Mouse (Mus musculus) thymus, adult 2 months (tissue): ENCODE measurements around the gene BC005561.

ENCODE experiments used
- CTCF ChIP-seq: fragments of 200-500 bp; IDR thresholded peaks from 2 replicates; pipeline ENCODE4 v1.5.1; 2012; ENCODE audit warnings: mild to moderate bottlenecking, control low read depth, low read length, moderate library complexity, borderline replicate concordance; ENCODE audit not compliant: control insufficient read depth, poor library complexity, insufficient read depth; ENCODE audit errors: extremely low read depth
- POLR2A ChIP-seq: fragments of 200-500 bp; IDR thresholded peaks from 2 replicates; pipeline ENCODE4 v1.6.1; 2012; ENCODE audit warnings: mild to moderate bottlenecking, low read length, control low read depth, moderate library complexity; ENCODE audit not compliant: control insufficient read depth, poor library complexity, insufficient read depth; ENCODE audit errors: extremely low read depth

- TF ChIP-seq CTCF (no peak), POLR2A (no peak)
Measured at GRCm38 (mm10) chr5:104491561-104491960, 16.6 kb upstream of the BC005561 start.
